Mouse (Mus musculus) CH12.LX (cell line): Measurements from ENCODE around the gene Olfr651. TPM values are rescaled to one million over a fixed set of nuclear protein-coding genes. Genes with fewer than 3 reads are reported as not detected.

ENCODE experiments used
- DNase-seq: peaks from one replicate; pipeline ENCODE4 v3.0.0-alpha.2; 2013; ENCODE audit errors: extremely low read depth
- H3K27ac ChIP-seq: 2 replicates; pipeline ENCODE4 v1.5.1; 2012; ENCODE audit warnings: low read depth, mild to moderate bottlenecking, control low read depth, moderate library complexity; ENCODE audit not compliant: insufficient read depth
- H3K27me3 ChIP-seq: replicated peaks from 2 replicates; pipeline ENCODE3; 2012; ENCODE audit warnings: inconsistent platforms
- H3K36me3 ChIP-seq, 2 experiments: replicated peaks in 1 of 2; 2 replicates each; pipeline versions ENCODE3 to v1.6.1; 2012; ENCODE audit warnings: inconsistent platforms in 1 of 2, low read length in 1 of 2, mild to moderate bottlenecking in 1 of 2, mixed read lengths in 1 of 2, moderate library complexity in 1 of 2; ENCODE audit not compliant: control insufficient read depth in 1 of 2, insufficient read depth in 1 of 2
- H3K4me1 ChIP-seq, 2 experiments: 2 replicates each; pipeline ENCODE4 v1.6.1; 2012; ENCODE audit warnings: inconsistent platforms in 1 of 2, moderate library complexity in 1 of 2; ENCODE audit not compliant: insufficient read depth in 2 of 2, control insufficient read depth in 1 of 2
- H3K4me2 ChIP-seq: 2 replicates; pipeline ENCODE4 v1.6.1; 2012; ENCODE audit warnings: low read depth, mild to moderate bottlenecking, control low read depth; ENCODE audit not compliant: poor library complexity, insufficient read depth, severe bottlenecking
- H3K4me3 ChIP-seq, 3 experiments: fragments of 150-350 bp in 1 of 3; sonication (generic) in 1 of 3; replicated peaks in 1 of 3; 2 replicates each; pipeline versions ENCODE3 to v1.5.1; 2011 to 2012; ENCODE audit warnings: low read depth in 2 of 3, low read length in 2 of 3, mild to moderate bottlenecking in 2 of 3, moderate library complexity in 2 of 3, control low read depth in 1 of 3, improper control_type of control experiment in 1 of 3, inconsistent platforms in 1 of 3, mixed read lengths in 1 of 3; ENCODE audit not compliant: poor library complexity in 1 of 3
- H3K79me2 ChIP-seq: replicated peaks from 2 replicates; pipeline ENCODE4 v1.6.1; 2012; ENCODE audit warnings: mild to moderate bottlenecking, moderate library complexity; ENCODE audit not compliant: control insufficient read depth, poor library complexity, insufficient read depth, severe bottlenecking; ENCODE audit errors: extremely low read depth
- H3K9ac ChIP-seq: 2 replicates; pipeline ENCODE4 v1.6.1; 2012; ENCODE audit warnings: low read depth, mild to moderate bottlenecking, control low read depth, moderate library complexity; ENCODE audit not compliant: insufficient read depth
- H3K9me3 ChIP-seq: replicated peaks from 2 replicates; pipeline ENCODE3; 2012; ENCODE audit warnings: low read length, inconsistent platforms, mixed read lengths
- CTCF ChIP-seq, 2 experiments: IDR thresholded peaks in 1 of 2; conservative IDR thresholded peaks in 1 of 2; 2 replicates each; pipeline ENCODE4 v1.5.1; 2011 to 2012; ENCODE audit warnings: low read depth in 2 of 2, low read length in 2 of 2, improper control_type of control experiment in 1 of 2, inconsistent platforms in 1 of 2, mild to moderate bottlenecking in 1 of 2, moderate library complexity in 1 of 2
- EP300 ChIP-seq: IDR thresholded peaks from 2 replicates; pipeline ENCODE4 v1.6.1; 2011; ENCODE audit warnings: low read length, improper control_type of control experiment
- GABPA ChIP-seq: IDR thresholded peaks from 2 replicates; pipeline ENCODE4 v1.6.1; 2012; ENCODE audit warnings: low read depth, low read length, improper control_type of control experiment, inconsistent platforms; ENCODE audit not compliant: insufficient replicate concordance
- KAT2A ChIP-seq: IDR thresholded peaks from 2 replicates; pipeline ENCODE4 v1.6.1; 2012; ENCODE audit warnings: low read length, improper control_type of control experiment, inconsistent platforms; ENCODE audit not compliant: insufficient replicate concordance
- MAFK ChIP-seq: IDR thresholded peaks from 2 replicates; pipeline ENCODE4 v1.6.1; 2011; ENCODE audit warnings: low read length, improper control_type of control experiment; ENCODE audit not compliant: insufficient replicate concordance
- MAX ChIP-seq: IDR thresholded peaks from 2 replicates; pipeline ENCODE4 v1.6.1; 2011; ENCODE audit warnings: low read length, improper control_type of control experiment
- MAZ ChIP-seq: IDR thresholded peaks from 2 replicates; pipeline ENCODE4 v1.6.1; 2012; ENCODE audit warnings: low read depth, mild to moderate bottlenecking, inconsistent platforms, low read length, improper control_type of control experiment, moderate library complexity
- MEF2A ChIP-seq: IDR thresholded peaks from 2 replicates; pipeline ENCODE4 v1.6.1; 2014; ENCODE audit warnings: low read depth, mild to moderate bottlenecking, inconsistent platforms, low read length, improper control_type of control experiment, borderline replicate concordance
- NELFE ChIP-seq: IDR thresholded peaks from 2 replicates; pipeline ENCODE4 v1.6.1; 2011; ENCODE audit warnings: low read depth, low read length, improper control_type of control experiment
- NRF1 ChIP-seq: IDR thresholded peaks from 2 replicates; pipeline ENCODE4 v1.6.1; 2014; ENCODE audit warnings: low read depth, mild to moderate bottlenecking, inconsistent platforms, low read length, improper control_type of control experiment, moderate library complexity
- POLR2AphosphoS2 ChIP-seq: IDR thresholded peaks from 2 replicates; pipeline ENCODE4 v1.6.1; 2011; ENCODE audit warnings: low read depth, low read length, improper control_type of control experiment
- RAD21 ChIP-seq: IDR thresholded peaks from 2 replicates; pipeline ENCODE4 v1.6.1; 2011; ENCODE audit warnings: low read depth, mild to moderate bottlenecking, low read length, improper control_type of control experiment, moderate library complexity
- USF2 ChIP-seq: conservative IDR thresholded peaks from 2 replicates; pipeline ENCODE4 v1.6.1; 2011; ENCODE audit warnings: low read depth, low read length, improper control_type of control experiment
- ZC3H11A ChIP-seq: IDR thresholded peaks from 2 replicates; pipeline ENCODE4 v1.6.1; 2012; ENCODE audit warnings: low read depth, mild to moderate bottlenecking, inconsistent platforms, low read length, improper control_type of control experiment
- ZKSCAN1 ChIP-seq: IDR thresholded peaks from 2 replicates; pipeline ENCODE4 v1.6.1; 2012; ENCODE audit warnings: low read depth, inconsistent platforms, low read length, improper control_type of control experiment, borderline replicate concordance
- ZMIZ1 ChIP-seq: IDR thresholded peaks from 2 replicates; pipeline ENCODE4 v1.6.1; 2012; ENCODE audit warnings: low read depth, mild to moderate bottlenecking, inconsistent platforms, low read length, improper control_type of control experiment
- ZNF384 ChIP-seq: IDR thresholded peaks from 2 replicates; pipeline ENCODE4 v1.6.1; 2012; ENCODE audit warnings: low read depth, low read length, improper control_type of control experiment, inconsistent platforms
- dilution Hi-C: fragments of 300-500 bp; cut with MboI; formaldehyde crosslinking; loops from 2 replicates; pipeline ENCODE4 v1.14.3; 2020; ENCODE audit warnings: low sequenced_read_pairs; ENCODE audit not compliant: extremely low pct_unique_long_range_greater_than_20kb, extremely low pct_ligation_motif_present
- in situ Hi-C: fragments of 300-500 bp; cut with MboI; formaldehyde crosslinking; loops from 3 replicates; pipeline ENCODE4 v1.14.3; 2019; ENCODE audit warnings: low sequenced_read_pairs, low pct_ligation_motif_present, low pct_unique_long_range_greater_than_20kb, mixed read lengths
- polyA plus RNA-seq: library from polyadenylated mRNA; unstranded; fragments of >175 nt; gene quantifications from 2 replicates; pipeline ENCODE4 v1.2.1, GENCODE M21; 2012; ENCODE audit warnings: low read depth; ENCODE audit not compliant: insufficient read length
- total RNA-seq, 2 experiments: library from RNA; depleted of rRNA; stranded (reverse); fragments of 300-350 nt in 1 of 2; fragments of >200 nt in 1 of 2; gene quantifications; 2 replicates each; pipeline ENCODE4 v1.2.3; 2012 to 2014

Olfr651 gene
- total and polyA plus RNA-seq, 3 experiments: not detected

- Histone ChIP-seq H3K27ac (no peak within 1 kb of the TSS), H3K4me3 (no peak within 1 kb of the TSS), H3K27me3 (no peaks in the 10 kb centered on the region), H3K36me3 (no peaks in the 10 kb centered on the region), H3K4me1 (no peaks in the 10 kb centered on the region), H3K9me3 (no peaks in the 10 kb centered on the region), H3K79me2 (no peaks in the 10 kb centered on the region), H3K9ac (no peak within 1 kb of the TSS), H3K4me2 (no peak within 1 kb of the TSS)
- in situ Hi-C loops (no loop called here), dilution Hi-C loops (no loop called here)
- TF ChIP-seq RAD21: no peak
- no peak for TF ChIP-seq ZKSCAN1
- no peak for DNase-seq
Measured at GRCm38 (mm10) chr7:104560601-104561000, 10.7 kb downstream of the Olfr651 start, which contains the start of gene Olfr652. TSS of gene Olfr652 (plus strand) at chr7:104560901.

- in situ Hi-C loops (loop anchor here (25.0 kb wide), 1 partner anchor 215 kb away; the partner anchor contains the start of genes Trim12c and Trim30b), dilution Hi-C loops (no loop called here)
- Histone ChIP-seq H3K79me2 (no peaks in the 10 kb centered on the region), H3K9me3 (no peaks in the 10 kb centered on the region), H3K27ac (no peak within 1 kb of the TSS), H3K4me1 (peaks cover 0 to 8% of the 10 kb centered on the region in 2 experiments; a peak in 2 of 4 replicates), H3K4me3 (no peak within 1 kb of the TSS), H3K27me3 (no peaks in the 10 kb centered on the region), H3K4me2 (peak within 1 kb of the TSS; percentile 21; the same call in 1 of the 2 replicates), H3K9ac (no peak within 1 kb of the TSS), H3K36me3 (no peaks in the 10 kb centered on the region)
- no peak for DNase-seq
- TF ChIP-seq ZMIZ1: no peak
- no peak for TF ChIP-seq EP300
- no peak for TF ChIP-seq GABPA
- no peak for TF ChIP-seq MAX
- TF ChIP-seq NRF1: no peak
- TF ChIP-seq MAFK: no peak
- no peak for TF ChIP-seq USF2
- TF ChIP-seq ZNF384: no peak
- TF ChIP-seq POLR2AphosphoS2: no peak
- no peak for TF ChIP-seq MEF2A
- TF ChIP-seq MAZ: no peak
- no peak for TF ChIP-seq ZC3H11A
- TF ChIP-seq CTCF (conservative IDR thresholded peaks at IDR 0.05 in 1 of 2, IDR thresholded peaks at IDR 0.05 in 1 of 2; ENCODE audit: low read depth in 2 of 2, low read length in 2 of 2): no peak
- TF ChIP-seq NELFE: no peak
- TF ChIP-seq ZKSCAN1: no peak
- no peak for TF ChIP-seq KAT2A
Measured at GRCm38 (mm10) chr7:104577014-104577413, 27.1 kb downstream of the Olfr651 start, which contains the start of gene Olfr653. TSS of gene Olfr653 (plus strand) at chr7:104577314.
